Mouse (Mus musculus) right cerebral cortex, postnatal 10 days (tissue): ENCODE results near the gene Agpat1.

Experiments
- DNase-seq, 2 experiments: peaks; one replicate each; pipeline ENCODE4 v3.0.0; 2021; ENCODE audit warnings: low spot score in 2 of 2

Agpat1 gene

DNA sequence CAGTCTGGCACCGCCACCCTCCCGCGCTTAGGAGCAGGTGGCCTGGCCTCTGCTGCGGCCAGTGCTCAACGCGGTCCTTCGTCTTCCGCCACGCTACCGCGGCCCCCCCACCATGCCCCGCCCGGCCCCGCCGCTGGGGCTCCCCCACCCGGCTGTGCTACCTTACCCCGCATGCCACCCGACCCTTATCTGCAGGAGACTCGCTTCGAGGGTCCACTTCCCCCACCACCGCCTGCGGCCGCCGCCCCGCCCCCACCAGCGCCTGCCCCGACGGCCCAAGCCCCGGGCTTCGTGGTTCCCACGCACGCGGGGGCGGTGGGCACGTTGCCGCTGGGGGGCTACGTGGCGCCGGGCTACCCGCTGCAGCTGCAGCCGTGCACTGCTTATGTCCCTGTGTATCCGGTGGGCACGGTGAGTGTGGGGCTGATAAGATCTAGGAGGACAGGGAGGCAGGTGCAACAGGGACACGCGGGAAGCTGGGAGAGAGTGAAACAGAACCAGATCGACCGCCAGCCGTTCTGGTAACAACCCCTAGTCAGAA is 26.8 kb downstream of the Agpat1 start:
- DNase-seq, result peak in 1 of 2 experiments; percentile 64

DNA sequence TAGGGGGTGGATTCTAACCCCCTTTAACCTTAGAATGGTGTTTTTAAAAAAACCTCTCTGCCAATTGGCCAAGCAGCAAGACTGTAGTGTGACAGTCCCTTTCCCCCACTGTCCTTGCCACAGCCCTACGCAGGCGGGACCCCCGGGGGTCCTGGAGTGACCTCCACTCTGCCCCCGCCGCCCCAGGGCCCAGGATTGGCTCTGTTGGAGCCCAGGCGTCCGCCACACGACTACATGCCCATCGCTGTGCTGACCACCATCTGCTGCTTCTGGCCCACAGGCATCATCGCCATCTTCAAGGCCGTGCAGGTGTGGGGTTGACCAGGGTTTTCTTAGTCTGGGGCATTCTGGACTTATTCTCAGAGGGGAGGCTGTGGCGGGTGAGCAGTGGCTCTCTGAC is 27.6 kb downstream of the Agpat1 start:
- DNase-seq, result no peak

DNA sequence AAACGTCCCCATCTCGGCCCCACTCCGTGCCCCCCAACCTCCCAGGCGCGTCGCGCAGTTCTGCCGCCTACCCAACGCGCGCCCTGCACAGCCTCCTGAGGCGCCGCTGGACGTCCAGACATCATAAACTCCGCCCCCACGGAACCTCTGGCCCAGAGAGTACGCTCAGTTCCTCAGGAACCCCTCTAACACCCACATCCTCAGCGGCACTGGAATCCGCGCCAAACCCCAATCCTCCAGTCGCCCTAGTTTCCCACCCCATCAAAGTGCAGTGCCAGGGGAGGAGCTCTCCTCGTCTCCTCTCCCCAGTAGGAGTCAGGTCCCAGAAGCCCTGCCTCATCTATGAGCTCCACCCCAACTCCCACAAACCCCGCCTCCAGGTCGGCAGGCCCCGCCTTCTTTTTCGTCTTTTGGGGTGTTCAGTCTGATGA is 28.2 kb downstream of the Agpat1 start:
- DNase-seq, result peak; percentile 88 to 89

DNA sequence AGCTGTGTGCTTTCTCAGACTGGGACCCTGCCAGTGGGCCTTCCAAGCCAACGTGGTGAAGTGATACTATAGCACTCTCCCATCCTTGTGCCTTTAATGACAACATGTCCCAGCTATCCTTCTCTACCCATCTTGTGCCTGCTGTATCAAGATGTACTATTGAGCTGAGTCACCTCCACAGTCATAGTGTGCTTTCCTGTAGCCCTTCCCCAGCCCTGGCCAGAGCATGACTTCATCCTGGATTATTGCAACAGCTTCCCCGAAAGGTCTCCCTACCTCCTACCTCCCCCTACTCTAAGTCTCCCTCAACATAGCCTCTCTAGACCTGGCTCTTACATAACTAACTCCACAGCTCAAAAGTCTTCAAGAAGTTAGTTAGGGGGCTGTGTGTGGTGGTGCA is 31.6 kb downstream of the Agpat1 start:
- DNase-seq, result no peak

DNA sequence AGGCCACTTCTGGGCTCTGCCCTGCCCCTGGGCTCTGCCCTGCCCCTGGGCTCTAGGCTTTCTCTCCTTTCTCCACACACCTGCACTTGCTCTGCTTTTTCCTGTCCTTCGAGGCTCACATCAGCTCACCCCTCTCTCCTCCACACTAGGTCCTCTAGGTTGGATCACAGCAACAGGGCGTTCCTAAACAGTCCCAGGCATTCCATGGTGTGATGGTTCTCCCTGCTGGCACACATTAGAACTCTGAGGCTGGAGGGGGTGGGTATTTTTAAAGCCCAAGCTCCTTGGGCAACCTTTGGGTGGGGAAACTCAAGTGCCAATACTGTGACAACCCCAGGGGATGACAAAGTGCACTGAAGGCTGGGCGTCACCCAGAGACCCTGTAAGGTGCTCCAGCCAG is 33.4 kb downstream of the Agpat1 start:
- DNase-seq, result no peak

DNA sequence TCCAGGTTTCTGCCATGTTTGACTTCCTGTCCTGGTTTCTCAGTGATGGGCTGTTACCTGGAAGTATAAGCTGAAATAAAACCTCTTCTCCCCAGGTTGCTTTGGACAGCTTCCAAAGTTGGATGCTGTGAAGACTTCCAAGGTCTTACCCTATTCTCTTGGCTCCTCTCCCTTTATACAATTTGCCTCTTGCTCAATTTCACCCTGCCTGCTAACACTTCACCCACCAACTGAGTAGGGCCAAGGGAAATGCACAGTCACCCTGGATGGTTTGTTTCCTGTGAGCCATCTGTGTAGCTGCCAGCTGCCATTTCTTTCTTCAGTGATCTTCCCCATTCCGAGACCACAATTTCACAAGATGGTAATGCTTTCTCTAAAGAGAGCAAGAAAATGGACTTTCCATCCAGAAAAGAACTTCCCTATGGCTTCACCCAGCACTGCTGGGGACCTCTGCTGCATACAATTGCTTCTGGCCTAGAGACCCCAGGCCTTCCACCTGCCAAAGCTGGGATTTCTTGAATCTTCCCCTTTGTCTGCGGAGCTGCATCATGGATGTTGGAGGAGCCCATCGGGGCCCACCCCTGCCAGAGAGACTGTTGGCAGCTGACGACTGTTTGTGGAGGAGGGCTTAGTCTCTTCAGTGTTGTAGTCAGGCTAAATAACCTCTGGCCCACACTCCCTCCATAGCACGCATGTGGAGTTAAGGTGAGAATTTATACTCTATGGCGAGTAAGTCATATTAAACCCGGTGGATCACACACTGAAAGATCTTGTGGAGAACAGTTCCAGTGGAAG is 35.6 kb downstream of the Agpat1 start:
- no peak for DNase-seq

DNA sequence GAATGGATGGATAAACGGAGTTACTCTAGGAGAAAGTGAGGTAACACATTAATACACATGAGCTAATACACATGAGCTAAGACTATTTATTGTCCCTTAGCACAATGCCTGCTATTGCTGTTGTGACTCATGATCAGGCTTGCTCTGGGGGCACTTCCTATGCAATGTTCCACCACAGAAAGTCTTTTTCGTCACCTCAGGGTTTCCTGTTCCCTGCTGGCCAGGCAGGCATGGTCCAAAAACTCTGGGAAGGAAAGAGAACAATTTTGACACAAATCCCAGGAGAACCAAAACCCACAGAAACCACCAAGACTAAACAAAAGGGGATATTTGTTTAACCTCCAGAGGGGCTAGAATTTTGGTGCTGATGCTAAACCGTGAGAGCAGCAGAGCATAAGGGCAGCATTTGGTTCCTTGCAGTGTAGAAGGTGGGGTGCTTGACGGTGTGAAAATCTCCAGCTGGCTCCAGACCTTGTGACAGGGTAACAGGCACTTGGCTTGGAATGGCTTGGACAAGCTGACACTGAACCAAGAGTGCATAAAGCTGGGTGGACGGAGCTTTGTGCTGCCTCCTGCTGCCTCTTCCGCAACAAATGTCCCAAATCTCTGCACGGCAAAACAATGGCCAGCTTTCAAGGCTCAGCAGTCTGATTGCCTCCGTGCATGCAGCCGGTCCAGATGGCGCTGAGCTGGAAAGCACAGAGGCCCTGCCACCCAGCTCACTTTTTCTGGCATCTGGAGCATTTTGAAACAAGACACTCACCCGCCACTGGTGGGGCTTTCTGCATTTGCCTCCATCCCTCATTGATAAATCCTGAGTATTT is 36.9 kb downstream of the Agpat1 start:
- DNase-seq, result peak; percentile 53 to 64

DNA sequence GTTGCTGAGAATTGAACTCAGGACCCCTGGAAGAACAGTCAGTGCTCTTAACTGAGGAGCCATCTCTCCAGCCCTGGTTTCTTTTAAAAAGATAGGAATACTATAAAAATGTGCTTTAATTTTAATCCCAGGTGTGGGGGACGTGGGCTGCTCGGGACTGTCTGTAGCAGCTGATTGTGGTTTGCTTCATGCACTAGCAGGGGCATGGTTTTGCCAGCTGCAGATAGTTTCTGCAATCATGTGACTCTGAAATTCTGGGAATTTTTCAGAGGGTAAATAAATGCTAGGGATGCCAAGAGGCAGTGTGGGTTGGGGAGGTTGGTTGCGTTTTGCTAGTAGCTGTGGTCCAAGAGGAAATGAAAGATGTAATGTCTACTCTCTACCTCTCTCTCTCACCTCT is 37.9 kb downstream of the Agpat1 start:
- DNase-seq, result no peak

DNA sequence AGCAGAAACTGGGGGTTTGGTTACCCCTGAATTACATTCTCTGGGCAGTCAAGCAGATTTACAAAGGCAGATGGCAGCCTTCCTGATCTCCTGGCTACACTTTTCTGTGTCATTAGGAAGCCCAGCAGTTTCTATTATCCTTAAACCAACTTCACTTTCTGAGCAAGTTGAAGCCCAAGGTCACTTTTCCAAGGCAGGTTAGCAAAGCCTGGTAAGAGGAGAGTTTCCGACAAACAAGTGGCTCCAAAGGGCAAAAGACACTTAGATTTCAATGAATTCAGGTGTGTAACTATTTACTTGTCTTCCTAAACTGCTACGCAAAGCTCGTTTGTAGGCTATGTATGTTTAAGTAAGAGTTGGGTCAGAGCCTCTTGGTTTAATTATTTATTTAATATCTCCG is 39.3 kb downstream of the Agpat1 start:
- no peak for DNase-seq

DNA sequence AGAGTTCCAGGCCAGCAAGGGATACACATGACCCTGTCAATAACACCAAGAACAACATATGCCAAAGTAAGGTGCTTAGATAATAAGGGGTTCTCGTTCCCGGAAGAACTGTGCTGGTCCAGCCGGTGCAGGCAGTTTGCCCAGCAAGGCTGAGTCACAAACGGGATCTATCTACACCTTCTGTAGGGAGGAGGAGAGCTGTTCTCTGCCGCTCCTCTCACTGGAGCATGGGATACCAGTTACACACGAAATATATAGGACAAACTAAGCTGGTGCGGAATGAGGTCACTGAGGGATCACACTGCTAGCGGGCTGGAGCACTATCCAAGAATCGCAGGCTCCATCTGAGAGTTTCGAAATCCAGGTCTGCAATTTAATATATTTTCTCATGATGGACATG is 39.9 kb downstream of the Agpat1 start:
- peak in 1 of 2 experiments; percentile 39 for DNase-seq

DNA sequence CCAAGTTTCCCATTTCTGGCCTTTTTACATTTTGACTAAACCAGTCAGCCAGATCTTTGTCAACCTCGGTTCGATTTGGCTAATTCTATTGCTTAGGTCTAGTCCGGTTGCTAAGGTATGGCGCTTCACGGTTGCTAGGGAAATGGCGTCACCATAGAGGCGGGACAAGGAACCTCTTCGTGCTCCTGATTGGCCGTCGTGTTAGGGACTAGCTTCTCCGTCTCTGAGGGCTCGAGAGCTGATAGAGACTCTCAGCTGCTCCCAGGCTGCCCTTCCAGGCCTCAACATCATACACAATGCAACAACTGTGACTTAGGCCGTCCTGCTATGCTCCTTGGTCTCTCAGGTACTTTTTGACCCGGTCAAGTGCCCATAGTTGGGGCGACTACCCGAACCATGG is 40.5 kb downstream of the Agpat1 start, which contains the start of gene Fkbpl:
TSS of gene Fkbpl (plus strand) at position 157 of the 400 bp plus-strand sequence.
- peak; percentile 98 for DNase-seq

DNA sequence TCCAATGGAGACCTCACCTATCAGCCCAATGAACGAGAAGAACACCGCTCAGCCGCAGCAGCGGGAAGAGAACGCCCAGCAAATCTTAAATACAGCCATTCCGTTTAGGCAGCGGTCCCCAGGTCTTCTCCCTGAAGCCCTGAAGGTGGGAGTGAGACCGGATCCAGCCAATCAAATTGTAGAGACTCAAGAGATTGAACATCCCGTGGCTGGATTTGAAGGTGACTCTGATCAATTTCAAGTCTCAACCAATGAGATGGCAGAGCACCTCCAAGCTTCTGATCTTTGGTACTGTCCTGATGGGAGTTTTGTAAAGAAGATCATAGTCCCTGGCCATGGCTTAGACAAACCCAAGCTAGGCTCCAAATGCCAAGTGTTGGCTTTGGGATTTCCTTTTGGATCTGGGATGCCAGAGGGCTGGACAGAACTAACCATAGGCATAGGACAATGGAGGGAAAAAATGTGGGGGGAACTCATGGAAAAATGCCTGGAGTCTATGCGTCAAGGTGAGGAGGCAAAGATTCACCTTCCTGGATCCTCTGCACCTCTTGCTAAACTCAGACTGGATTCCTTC is 41.3 kb downstream of the Agpat1 start:
- no peak for DNase-seq

DNA sequence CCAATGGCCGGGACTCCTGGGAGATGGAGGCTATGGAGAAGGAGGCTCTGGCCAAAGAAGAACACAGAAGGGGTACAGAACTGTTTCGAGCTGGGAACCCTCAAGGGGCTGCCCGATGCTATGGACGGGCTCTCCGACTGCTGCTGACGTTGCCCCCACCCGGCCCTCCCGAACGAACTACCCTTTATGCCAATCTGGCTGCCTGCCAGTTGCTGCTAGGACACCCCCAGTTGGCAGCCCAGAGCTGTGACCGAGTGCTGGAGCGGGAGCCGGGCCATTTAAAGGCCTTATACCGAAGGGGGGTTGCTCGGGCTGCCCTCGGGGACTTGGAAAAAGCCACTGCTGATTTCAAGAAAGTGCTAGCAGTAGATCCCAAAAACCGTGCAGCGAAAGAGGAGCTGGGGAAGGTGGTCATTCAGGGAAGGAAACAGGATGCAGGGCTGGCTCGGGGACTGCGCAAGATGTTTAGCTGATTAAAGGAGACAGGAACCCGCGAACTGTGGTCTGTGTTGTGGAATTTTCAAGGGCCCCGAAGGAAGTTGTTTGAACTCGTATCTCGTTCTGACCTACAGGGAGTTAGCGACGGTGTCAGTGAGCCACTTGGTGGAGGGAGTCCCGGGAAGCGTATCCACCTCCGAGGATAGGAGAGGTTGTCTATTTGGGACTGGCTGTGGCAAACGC is 41.9 kb downstream of the Agpat1 start:
- peak in 1 of 2 experiments; percentile 56 for DNase-seq

DNA sequence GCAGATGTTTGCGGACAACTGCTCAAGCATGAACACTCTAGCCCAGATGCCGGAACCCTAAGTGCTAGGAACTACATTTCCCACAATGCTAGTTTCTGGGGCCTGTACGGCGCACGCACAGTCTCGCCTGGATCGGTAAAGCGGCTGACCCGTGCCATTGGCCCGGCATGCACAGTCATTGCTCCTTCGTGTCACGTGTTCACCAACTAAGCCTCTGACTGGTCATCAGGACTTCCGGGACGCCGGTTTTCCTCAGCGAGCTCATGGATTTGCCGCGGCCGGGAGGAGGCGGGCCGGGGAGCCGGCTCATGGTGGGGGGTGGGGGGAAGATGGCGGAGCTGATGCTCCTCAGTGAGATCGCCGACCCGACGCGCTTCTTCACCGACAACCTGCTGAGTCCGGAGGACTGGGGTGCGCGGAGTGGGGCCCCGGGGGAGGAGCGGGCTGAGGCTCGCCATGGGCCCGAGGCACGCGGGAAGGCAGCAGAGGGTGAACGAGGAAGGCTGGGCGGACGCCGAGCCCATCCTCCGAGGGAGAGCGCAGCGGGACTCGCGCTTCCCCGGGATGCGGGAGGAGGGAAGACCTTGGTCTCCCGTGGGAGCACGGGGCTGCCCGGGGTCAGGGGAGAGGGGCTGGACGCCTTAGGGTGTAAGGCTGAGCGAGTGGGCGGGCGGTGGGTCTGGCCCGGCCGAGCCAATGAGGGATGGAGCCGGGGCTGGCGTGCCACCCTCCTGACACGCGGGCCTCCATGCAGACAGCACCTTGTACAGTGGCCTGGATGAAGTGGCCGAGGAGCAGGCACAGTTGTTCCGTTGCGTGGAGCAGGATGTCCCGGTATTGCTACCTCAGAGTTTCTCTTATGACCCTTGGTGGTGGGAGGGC is 43.1 kb downstream of the Agpat1 start, which contains the start of gene Atf6b:
TSS of gene Atf6b (plus strand) at position 241 of the 882 bp plus-strand sequence.
- peak; percentile 99 to 100 for DNase-seq

DNA sequence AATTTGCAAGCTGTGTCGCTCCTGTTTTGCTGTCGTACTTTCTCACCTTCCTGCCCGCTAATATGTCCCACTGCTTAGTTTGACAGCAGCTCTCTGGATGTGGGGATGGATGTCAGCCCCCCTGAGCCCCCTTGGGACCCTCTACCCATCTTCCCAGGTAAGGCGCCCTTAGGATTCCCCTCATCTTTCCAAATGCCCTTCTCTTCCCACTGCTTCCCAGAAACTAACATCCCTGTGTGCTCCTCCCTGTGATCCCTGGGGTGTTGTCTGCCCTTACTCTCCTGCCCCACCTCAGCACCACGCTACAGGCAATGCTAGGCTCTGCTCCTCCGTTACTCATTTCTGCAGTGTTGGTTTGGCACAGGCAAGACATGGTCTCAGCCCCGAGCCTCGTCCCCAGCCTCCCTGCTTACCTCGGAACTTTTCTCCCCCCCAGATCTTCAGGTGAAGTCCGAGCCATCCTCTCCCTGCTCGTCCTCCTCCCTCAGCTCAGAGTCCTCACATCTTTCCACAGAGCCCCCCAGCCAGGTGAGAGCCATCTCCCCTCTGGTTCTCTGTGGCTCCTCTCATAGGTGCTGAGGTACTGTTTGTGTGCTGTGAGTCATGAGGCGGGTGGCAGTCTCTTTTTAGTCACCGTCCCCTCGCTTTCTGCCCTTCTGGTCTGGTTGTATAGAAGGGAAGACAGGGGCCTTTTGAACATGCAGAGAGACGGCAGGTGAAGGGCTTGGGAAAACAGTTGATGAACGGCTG is 44.3 kb downstream of the Agpat1 start:
- no peak for DNase-seq

DNA sequence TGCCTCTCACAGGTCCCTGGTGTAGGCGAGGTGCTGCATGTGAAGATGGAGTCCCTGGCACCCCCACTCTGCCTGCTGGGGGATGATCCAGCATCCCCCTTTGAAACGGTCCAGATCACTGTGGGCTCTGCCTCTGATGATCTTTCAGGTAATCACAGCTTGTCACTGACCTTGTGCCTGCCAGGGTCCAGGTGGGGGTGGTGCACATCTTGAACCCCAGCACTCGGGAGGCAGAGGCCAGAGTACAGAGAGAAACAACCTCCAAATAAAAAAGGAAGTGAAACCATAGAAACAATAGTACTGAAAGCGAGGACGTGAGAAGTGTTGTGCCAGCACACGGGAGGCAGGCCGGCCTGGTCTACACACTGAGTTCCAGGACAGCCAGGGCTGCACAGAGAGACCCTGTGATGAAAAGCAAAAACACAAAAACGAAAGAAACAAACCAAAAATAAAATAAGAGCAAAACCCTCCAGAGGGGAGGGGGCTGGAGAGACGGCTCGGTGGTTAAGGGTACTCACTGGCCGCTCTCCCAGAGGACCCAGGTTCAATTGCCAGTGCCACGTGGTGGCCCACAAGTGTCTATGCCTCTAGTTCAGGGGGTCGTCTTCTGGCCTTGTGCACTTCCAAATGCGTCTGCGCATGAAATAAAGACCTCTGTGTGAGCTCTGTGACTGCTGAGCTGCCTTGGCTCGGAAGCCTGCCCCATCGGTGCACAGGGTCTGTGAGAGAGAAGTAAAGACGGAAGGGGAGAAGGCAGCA is 45.2 kb downstream of the Agpat1 start:
- DNase-seq, result no peak

DNA sequence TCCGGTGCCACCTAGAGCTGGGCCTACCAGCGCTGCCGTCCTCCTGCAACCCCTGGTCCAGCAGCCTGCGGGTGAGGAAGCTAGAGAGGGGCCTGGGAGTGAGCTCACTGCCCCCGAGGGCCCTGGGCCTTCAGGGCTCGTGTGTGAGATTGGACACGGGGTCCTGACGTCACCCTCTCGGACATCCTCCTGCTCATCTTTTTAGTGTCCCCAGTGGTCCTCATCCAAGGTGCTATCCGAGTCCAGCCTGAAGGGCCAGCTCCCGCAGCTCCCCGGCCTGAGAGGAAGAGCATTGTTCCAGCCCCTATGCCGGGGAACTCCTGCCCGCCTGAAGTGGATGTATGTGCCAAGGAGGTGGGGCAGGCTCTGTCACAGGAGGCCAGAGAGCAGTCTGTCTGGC is 46.7 kb downstream of the Agpat1 start:
- DNase-seq, result no peak

DNA sequence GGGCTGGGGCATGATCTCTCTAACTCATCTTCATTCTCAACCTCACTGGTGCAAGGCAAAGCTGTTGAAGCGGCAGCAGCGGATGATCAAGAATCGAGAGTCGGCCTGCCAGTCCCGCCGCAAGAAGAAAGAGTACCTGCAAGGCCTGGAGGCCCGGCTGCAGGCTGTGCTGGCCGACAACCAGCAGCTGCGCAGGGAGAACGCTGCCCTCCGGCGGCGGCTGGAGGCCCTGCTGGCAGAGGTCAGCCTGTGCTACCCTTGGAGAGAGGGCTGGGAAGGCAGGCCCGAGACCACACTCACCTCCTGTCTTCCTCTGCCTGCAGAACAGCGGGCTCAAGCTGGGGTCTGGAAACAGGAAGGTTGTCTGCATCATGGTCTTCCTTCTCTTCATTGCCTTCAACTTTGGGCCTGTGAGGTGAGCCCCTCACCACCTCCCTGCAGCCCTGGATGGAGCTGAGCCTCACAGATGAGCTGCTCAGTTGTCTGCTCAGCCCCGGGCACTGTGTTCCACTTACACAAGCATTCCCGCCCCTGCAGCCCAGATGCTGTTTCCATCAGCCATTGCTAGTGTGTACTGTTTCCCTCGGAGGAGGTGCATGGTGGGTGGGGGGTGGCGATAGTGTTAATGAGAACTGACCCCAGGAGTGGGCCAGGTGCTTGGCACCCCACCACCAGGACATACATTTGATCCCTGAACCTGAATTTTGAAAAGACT is 47.6 kb downstream of the Agpat1 start:
- no peak for DNase-seq
